Mouse (Mus musculus) retina, adult 2 months (tissue): ENCODE results near the gene Zfp697.
"Not testable (repeated sequence)": the region's sequence is repeated elsewhere in the genome, so short reads cannot be mapped to it uniquely, and the experiment has no call there.

Experiments used
- DNase-seq: peaks from one replicate; pipeline ENCODE4 v3.0.0-alpha.2; 2012; ENCODE audit warnings: low read depth, low spot score

Gene Zfp697

DNA sequence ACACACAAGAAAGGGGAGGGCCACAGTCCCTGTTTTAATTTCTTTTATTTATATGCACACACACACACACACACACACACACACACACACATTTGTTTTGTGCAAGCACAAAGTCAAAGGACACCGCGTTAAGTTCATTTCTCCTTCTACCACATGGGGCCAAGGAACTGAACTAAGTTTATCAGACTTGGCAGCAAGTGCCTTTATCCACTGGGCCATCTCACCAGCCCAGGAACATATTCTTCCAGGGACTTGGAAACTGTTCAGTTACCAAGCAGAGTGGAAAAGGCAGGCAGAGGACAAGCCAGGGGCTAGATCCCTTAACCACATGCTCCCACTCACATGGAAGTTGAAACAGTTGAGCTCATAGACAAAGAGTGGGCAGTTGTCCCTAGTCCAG, 13.5 kb upstream of the Zfp697 start:
- no peak for DNase-seq

GRCm38 (mm10) chr3:98374062-98374719, 8.1 kb upstream of the Zfp697 start:
- DNase-seq: no peak

GRCm38 (mm10) chr3:98374980-98375379, 7.3 kb upstream of the Zfp697 start:
- DNase-seq: no peak

DNA sequence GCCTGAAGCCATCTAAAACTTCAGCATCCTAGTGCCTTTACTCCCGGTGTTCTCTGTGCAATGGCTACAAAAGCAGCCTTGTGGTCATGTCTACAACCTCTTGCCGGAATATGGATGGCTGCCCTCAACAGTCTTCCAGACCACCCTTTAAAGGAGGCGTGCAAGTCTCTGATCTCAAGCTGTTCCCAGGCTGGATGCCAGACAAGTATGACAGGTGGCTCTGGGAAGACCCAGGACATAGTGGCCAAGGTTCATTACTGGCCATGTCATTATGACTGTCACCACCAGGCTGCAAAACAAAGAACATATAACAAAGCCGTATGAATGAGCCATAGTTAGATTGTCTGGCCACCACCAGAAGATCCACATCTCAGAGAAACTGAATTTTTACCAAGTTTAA, 4.0 kb upstream of the Zfp697 start:
- no peak for DNase-seq

DNA sequence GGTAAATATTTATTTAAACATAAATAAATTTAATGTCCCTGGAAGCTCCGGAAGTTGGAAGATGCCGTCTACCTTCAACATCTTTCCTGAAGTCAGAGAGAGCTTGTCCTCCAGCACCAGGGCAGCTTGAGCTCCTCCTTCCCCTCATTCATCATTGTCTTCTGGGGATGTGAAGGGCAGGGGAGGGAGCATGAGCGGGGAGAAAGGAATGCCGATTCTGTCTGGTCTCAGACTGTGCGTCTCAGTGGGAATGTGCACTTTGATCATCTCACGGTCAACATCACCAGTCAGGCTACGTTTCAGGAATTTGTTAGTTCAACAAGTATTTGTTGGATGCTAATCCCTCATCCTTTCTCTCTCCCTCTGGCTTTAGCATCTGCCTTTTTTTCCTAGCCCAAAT, 3.0 kb upstream of the Zfp697 start:
- DNase-seq: no peak

DNA sequence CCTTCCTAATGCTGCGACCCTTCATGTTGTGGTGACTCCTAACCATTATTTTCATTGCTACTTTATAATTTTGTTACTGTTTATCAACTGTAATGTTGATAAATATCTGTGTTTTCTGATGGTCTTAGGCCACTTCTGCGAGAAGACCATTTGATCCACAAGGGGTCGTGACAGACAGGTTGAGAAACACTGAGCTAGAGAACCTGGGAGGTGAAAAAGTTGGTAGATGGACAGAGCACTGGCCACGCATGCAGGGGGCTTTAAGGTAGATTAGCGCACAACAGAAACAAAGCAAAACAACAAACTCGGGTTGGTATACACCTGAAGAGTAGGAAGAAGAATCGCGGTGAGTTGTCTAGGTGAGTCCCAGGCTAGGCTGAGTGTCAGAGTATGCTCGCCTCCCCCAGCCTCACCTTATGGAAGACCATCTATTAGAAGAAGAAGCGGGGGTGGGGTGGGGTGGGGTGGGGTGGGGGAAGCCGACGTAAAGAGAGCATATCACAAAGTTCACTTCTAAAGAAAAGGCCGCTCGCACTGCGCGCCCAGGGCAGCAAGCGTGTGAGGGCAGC, 500 bp upstream of the Zfp697 start:
- DNase-seq: no peak

- no peak for DNase-seq
Observed at GRCm38 (mm10) chr3:98383024-98383790, 946 bp downstream of the Zfp697 start.

GRCm38 (mm10) chr3:98387086-98387485, 4.8 kb downstream of the Zfp697 start:
- DNase-seq: no peak

DNA sequence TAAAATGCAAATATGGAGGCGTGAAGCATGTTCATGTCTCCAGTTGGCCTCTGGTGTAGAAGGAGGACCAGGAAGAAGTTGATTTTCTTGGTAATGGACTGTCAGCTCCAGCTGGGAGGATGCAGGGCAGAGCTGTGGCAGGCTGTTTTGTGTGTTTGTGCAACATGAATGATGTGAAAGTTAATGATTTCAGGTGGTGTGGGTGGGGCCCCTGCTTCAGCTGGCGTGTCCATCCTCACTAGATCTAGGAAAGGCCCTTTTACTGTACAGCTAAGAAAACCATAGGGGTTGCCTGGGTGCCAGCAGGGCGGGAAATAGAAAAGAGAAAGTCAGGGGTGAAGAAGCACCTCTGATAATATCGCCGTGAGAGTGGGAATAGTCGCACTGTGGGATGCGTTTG, 5.5 kb downstream of the Zfp697 start:
- DNase-seq: no peak

GRCm38 (mm10) chr3:98389305-98389704, 7.0 kb downstream of the Zfp697 start:
- no peak for DNase-seq

GRCm38 (mm10) chr3:98404268-98404895, 22.1 kb downstream of the Zfp697 start:
- not testable (repeated sequence) for DNase-seq

DNA sequence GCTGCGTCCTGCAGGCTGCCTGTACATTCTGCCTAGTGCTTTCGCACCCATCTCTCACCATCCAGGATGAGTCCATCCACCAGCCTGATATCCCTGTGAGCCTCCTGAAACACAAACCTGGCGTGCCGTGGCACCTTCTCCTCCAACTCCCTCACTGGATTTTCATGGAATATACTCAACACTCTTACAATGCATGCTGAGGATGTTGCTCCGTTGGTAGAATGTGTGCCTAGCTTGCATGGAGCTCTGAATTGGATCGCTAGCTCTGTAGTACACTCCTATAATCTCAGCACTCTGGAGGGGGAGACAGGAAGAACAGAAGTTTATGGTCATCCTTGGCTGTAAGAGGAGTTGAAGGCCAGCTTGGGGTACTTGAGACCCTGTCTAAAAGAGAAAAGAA, 23.6 kb downstream of the Zfp697 start:
- DNase-seq: not testable (repeated sequence)

DNA sequence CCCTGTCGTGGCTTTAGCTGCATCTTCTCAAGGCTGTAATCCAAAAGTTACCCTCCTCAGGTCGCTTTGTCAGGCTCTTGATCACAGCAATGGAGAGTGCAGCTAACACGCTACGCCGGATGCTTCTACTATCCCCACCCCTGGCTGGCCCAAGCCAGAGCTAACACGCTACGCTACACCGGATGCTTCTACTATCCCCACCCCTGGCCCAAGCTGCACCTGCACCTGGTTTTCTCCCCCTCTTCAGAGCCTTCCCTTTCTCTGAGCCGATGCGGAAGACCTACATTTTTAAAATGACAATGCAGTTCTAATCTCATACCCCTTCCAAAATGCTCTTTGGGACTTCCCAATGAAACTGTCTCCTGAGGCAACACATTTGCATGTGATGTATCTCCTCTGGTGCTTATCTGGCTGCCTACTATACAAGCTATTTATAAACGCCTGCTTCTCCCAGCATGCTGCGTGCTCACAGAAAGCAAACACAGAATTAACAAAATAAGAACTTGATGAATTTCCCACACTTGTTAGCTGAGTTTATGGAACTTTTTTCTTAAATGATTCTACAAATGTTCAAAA, 24.4 kb downstream of the Zfp697 start:
- not testable (repeated sequence) for DNase-seq

- not testable (repeated sequence) for DNase-seq
Observed at GRCm38 (mm10) chr3:98407261-98407780, 25.1 kb downstream of the Zfp697 start.

DNA sequence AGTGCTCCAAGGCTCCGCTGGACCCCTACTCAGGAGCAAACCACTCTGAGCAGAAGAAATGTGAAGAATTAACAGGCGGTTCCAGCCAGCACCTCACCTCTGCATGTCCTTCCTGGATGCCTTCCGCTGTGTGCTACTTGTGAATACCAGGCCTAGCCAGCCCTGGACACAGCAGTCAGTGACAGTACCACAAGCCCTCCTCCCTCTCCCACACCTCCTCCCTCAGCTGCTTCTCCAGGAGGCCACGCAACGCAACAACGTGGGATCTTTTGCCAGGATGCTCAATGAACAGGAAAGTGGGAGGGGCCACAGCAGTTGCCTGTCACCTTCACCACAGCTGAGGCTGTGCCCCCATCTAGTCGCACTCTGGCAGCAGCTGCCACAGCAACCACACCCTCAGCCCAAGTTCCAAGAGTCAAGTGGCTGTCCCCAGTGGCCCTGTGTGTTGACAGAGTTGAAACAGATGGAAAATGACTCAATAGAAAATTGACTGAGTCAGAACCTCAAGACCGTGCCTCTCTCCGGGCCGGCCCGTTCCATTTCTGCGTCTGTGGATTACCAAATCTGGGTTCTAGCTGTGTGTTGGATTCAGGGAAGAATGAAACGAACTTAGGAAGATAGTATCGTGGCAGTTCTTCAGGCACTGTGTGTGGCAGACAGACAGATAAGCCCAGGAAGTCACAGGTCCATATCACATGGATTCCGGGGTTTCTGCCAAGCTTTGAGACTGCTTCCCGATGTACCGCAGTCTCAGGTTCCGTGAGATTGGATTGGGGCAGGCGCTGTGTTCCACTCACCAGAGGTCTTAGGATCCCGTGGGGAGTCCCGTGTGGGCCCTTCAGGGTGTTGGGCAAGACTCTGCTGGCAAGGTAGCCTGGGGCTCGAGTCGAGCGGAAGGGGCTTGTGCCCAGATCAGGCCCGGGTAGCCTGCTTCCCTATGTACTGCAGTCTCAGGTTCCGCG, 28.6 kb downstream of the Zfp697 start:
- DNase-seq: not testable (repeated sequence)

DNA sequence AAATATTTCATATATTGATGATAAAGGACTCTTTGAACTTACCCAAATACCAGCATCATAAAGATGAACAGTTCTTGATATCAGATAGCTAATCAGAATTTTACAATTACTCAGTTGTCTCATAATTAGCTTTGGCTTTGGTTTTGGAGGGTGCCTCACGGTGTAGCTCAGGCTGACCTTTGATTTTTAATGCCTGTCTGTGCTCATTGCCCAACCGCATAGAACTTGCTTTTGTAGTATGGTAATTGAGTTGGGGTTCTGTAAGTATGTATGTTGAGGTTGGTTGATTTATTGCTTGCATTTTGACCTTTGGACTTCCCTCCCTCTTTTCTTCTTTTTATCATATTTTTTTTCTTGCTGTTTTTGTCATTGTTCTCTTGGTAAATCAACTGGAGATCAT, 31.5 kb downstream of the Zfp697 start:
- no peak for DNase-seq

- DNase-seq: no peak
Observed at GRCm38 (mm10) chr3:98414296-98414695, 32.0 kb downstream of the Zfp697 start.

DNA sequence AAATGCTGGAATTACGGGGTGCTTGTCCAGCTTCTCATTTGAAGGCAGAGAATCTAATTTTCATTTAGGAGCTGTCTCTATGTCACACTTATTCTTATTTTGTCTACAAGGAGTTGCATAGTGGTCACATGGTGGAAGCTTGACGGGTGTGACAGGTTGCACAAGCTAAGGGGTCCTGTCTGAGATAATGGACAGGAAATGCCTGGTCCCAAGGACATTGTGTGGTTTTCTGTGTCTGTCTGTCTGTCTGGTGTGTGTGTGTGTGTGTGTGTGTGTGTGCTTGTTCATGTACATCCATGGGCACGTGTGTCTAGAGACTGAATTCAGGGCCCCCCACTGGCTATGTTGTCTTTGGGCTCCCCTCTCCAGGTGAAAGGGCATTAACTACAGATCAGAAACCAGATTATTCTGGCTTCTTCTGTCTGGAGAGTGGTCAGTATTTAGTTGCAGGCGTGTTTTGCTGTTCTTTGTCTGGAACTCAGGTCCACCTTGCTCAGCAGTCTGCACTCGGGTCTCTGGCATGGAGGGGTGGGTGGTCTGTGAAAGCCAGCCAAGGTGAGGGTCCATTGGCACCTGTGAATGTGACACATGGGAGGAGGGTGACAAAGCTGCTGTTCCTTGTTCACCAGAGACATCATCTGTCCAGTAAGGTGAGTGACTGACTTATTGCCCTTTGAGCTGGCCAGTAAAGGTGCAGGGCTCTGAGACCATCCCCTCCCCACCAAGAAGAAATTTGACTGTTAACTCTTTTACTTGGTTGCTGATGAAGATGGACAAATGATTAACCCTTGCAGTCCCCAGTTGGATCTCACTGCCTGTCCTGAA, 34.4 kb downstream of the Zfp697 start:
- no peak for DNase-seq

- DNase-seq: no peak
Observed at GRCm38 (mm10) chr3:98417328-98417727, 35.1 kb downstream of the Zfp697 start.
